Mouse (Mus musculus): ENCODE results near the gene Ccdc96.

DNA sequence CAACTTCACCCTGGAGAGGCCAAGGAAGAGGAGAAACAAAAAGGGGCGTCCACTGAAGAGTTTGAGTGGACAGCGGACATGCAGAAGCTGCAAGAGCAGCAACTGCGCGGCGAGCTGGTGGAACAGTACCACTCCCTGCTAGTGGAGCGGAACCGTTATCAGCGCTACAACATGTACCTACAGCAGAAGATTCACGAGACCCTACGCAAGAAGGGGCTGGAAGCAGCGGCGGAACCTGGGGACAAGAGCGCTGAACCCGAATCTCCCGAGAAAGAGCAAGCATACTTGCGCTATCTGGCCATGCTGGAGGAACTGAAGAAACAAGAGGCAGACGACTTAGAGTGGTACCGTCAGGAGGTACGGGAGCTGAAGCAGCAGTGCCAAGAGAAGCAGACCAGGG lies 918 bp downstream of the Ccdc96 start:
- TF ChIP-seq CTCF (conservative IDR thresholded peaks at IDR 0.05; ENCODE audit: low read length) (no peak), NANOG (IDR thresholded peaks at IDR 0.05; ENCODE audit: borderline replicate concordance, low read length) (no peak), POU5F1 (IDR thresholded peaks at IDR 0.05; ENCODE audit: borderline replicate concordance, low read length) (no peak)

Data from E14TG2a.4 (cell line).